Mouse (Mus musculus): ENCODE data around the gene B3gnt8.

- TF ChIP-seq CTCF (IDR thresholded peaks at IDR 0.05; ENCODE audit: low read depth) (no peak), EP300 (IDR thresholded peaks at IDR 0.05; ENCODE audit: low read depth) (no peak)
Measured at GRCm38 (mm10) chr7:25619722-25619991, 6.8 kb upstream of the B3gnt8 start.

All from heart, postnatal 0 days (tissue).